Mouse (Mus musculus) liver, embryonic 16.5 days (tissue): ENCODE measurements around the gene Cradd. TPM values are rescaled to one million over a fixed set of nuclear protein-coding genes. Genes with fewer than 3 reads are reported as not detected.
A peak's percentile ranks its signal among the peaks of the same experiment; 100 is the strongest.

ENCODE experiments used
- ATAC-seq: fragments of 200-750 bp; cut with Nextera tagmentation; 2 replicates; pipeline ENCODE4 v1.8.0; 2017; ENCODE audit warnings: low read depth, mild to moderate bottlenecking, moderate number of reproducible peaks, moderate library complexity
- H3K27ac ChIP-seq: fragments of 300-500 bp; sonication (generic); 2 replicates; pipeline ENCODE4 v1.5.1; 2014; ENCODE audit warnings: mild to moderate bottlenecking, low read length
- H3K27me3 ChIP-seq: fragments of 300-500 bp; sonication (generic); 2 replicates; pipeline ENCODE4 v1.6.1; 2014; ENCODE audit warnings: low read depth, low read length, mixed read lengths; ENCODE audit not compliant: control insufficient read depth, insufficient read depth
- H3K36me3 ChIP-seq: fragments of 300-500 bp; sonication (generic); 2 replicates; pipeline ENCODE4 v1.6.1; 2014; ENCODE audit warnings: mild to moderate bottlenecking; ENCODE audit not compliant: control insufficient read depth, insufficient read depth
- H3K4me1 ChIP-seq: fragments of 300-500 bp; sonication (generic); 2 replicates; pipeline ENCODE4 v1.6.1; 2014; ENCODE audit warnings: low read depth, low read length, mixed read lengths; ENCODE audit not compliant: control insufficient read depth
- H3K4me2 ChIP-seq: fragments of 300-500 bp; sonication (generic); 2 replicates; pipeline ENCODE4 v1.6.1; 2014; ENCODE audit warnings: low read depth, low read length, mixed read lengths
- H3K4me3 ChIP-seq: fragments of 300-500 bp; sonication (generic); 2 replicates; pipeline ENCODE4 v1.5.1; 2014; ENCODE audit warnings: low read depth, mild to moderate bottlenecking, low read length
- H3K9ac ChIP-seq: fragments of 300-500 bp; sonication (generic); 2 replicates; pipeline ENCODE4 v1.6.1; 2014; ENCODE audit warnings: low read depth, low read length
- H3K9me3 ChIP-seq: fragments of 300-500 bp; sonication (generic); replicated peaks from 2 replicates; pipeline ENCODE4 v1.6.1; 2016; ENCODE audit warnings: low read length; ENCODE audit not compliant: control insufficient read depth
- WGBS: fragments of 180-500 bp; shearing (Covaris S2); extraction: QIAGEN DNeasy Blood & Tissue Kit; methylation state at CpG from one replicate; pipeline ENCODE4 v1.1.7; 2014; ENCODE audit not compliant: insufficient replicate concordance; 5-methylcytosine and 5-hydroxymethylcytosine counted together
- polyA plus RNA-seq: library from polyadenylated mRNA; unstranded; fragments of >200 nt; fragmentation: Nextera tagmentation; extraction: Ambion mirVana; gene quantifications from 2 replicates; pipeline ENCODE4 v1.2.1, GENCODE M21; 2015

The Cradd gene
- polyA plus RNA-seq, 1 experiment from 2014 or later: 4.4 TPM

- Histone ChIP-seq H3K27ac (no peak overlapping the region), H3K9me3 (no peaks in the 10 kb centered on the region), H3K9ac (no peak overlapping the region), H3K36me3 (no peaks in the 10 kb centered on the region), H3K4me2 (no peak overlapping the region), H3K4me3 (no peak overlapping the region), H3K27me3 (no peaks in the 10 kb centered on the region), H3K4me1 (no peaks in the 10 kb centered on the region)
- no peak for ATAC-seq
- 78% methylated on average over 9 of the region's 9 CpGs for WGBS
These were observed 102.0 kb downstream of the Cradd start for GRCm38 (mm10) chr10:95221914-95222313.

- no peak overlapping the region for H3K4me3 ChIP-seq
- H3K9me3 ChIP-seq: no peaks in the 10 kb centered on the region
- H3K27ac ChIP-seq: no peak overlapping the region
- H3K9ac ChIP-seq: no peak overlapping the region
- WGBS: 57% methylated on average over 3 of the region's 3 CpGs
- no peaks in the 10 kb centered on the region for H3K36me3 ChIP-seq
- ATAC-seq: no peak
- H3K27me3 ChIP-seq: no peaks in the 10 kb centered on the region
- H3K4me2 ChIP-seq: no peak overlapping the region
- H3K4me1 ChIP-seq: no peaks in the 10 kb centered on the region
These were observed 103.4 kb downstream of the Cradd start for GRCm38 (mm10) chr10:95220536-95220935.

- no peak for ATAC-seq
- Histone ChIP-seq H3K4me1 (no peaks in the 10 kb centered on the region), H3K9ac (no peak overlapping the region), H3K4me3 (no peak overlapping the region), H3K4me2 (no peak overlapping the region), H3K36me3 (no peaks in the 10 kb centered on the region), H3K27ac (no peak overlapping the region), H3K27me3 (no peaks in the 10 kb centered on the region), H3K9me3 (no peaks in the 10 kb centered on the region)
- 75% methylated on average over 9 of the region's 9 CpGs for WGBS
These were observed 105.3 kb downstream of the Cradd start for GRCm38 (mm10) chr10:95218683-95219060.

GRCm38 (mm10) chr10:95217956-95218682 lies 105.8 kb downstream of the Cradd start:
- no peak overlapping the region for H3K9ac ChIP-seq
- no peaks in the 10 kb centered on the region for H3K4me1 ChIP-seq
- H3K9me3 ChIP-seq: no peaks in the 10 kb centered on the region
- H3K36me3 ChIP-seq: no peaks in the 10 kb centered on the region
- no peak overlapping the region for H3K4me3 ChIP-seq
- WGBS: 50% methylated on average over 18 of the region's 18 CpGs
- H3K4me2 ChIP-seq: no peak overlapping the region
- H3K27ac ChIP-seq: no peak overlapping the region
- ATAC-seq: no peak
- no peaks in the 10 kb centered on the region for H3K27me3 ChIP-seq

GRCm38 (mm10) chr10:95215324-95215723 lies 108.6 kb downstream of the Cradd start:
- H3K4me2 ChIP-seq: no peak overlapping the region
- no peak for ATAC-seq
- WGBS: 82% methylated on average over 15 of the region's 15 CpGs

GRCm38 (mm10) chr10:95213820-95214219 lies 110.1 kb downstream of the Cradd start:
- no peaks in the 10 kb centered on the region for H3K9me3 ChIP-seq
- H3K4me1 ChIP-seq: no peaks in the 10 kb centered on the region
- no peak overlapping the region for H3K4me2 ChIP-seq
- no peak overlapping the region for H3K4me3 ChIP-seq
- whole genome bisulfite sequencing: 50% methylated on average over 9 of the region's 9 CpGs
- H3K9ac ChIP-seq: no peak overlapping the region
- no peak for ATAC-seq
- no peak overlapping the region for H3K27ac ChIP-seq
- H3K27me3 ChIP-seq: no peaks in the 10 kb centered on the region
- no peaks in the 10 kb centered on the region for H3K36me3 ChIP-seq

More at GRCm38 (mm10) chr10:95215324-95215723, 108.6 kb downstream of the Cradd start:
- Histone ChIP-seq H3K27ac (no peak overlapping the region), H3K9me3 (no peaks in the 10 kb centered on the region), H3K9ac (no peak overlapping the region), H3K27me3 (no peaks in the 10 kb centered on the region), H3K36me3 (no peaks in the 10 kb centered on the region), H3K4me3 (no peak overlapping the region), H3K4me1 (no peaks in the 10 kb centered on the region)

GRCm38 (mm10) chr10:95213311-95213710 lies 110.6 kb downstream of the Cradd start:
- Histone ChIP-seq H3K4me2 (no peak overlapping the region), H3K9ac (no peak overlapping the region), H3K4me1 (no peaks in the 10 kb centered on the region), H3K27ac (no peak overlapping the region), H3K27me3 (no peaks in the 10 kb centered on the region), H3K9me3 (no peaks in the 10 kb centered on the region), H3K4me3 (no peak overlapping the region), H3K36me3 (no peaks in the 10 kb centered on the region)
- WGBS: 60% methylated on average over 8 of the region's 8 CpGs
- no peak for ATAC-seq

- WGBS: 74% methylated on average over 8 of the region's 8 CpGs
- Histone ChIP-seq H3K9ac (no peak overlapping the region), H3K9me3 (no peaks in the 10 kb centered on the region), H3K27me3 (no peaks in the 10 kb centered on the region), H3K36me3 (no peaks in the 10 kb centered on the region), H3K4me1 (no peaks in the 10 kb centered on the region), H3K4me2 (no peak overlapping the region), H3K4me3 (no peak overlapping the region), H3K27ac (no peak overlapping the region)
- ATAC-seq: no peak
These were observed 112.3 kb downstream of the Cradd start for GRCm38 (mm10) chr10:95211660-95212059.

GRCm38 (mm10) chr10:95210664-95211372 lies 113.1 kb downstream of the Cradd start:
- WGBS: 50% methylated on average over 7 of the region's 7 CpGs
- no peaks in the 10 kb centered on the region for H3K9me3 ChIP-seq
- H3K27ac ChIP-seq: no peak overlapping the region
- H3K27me3 ChIP-seq: no peaks in the 10 kb centered on the region
- H3K4me1 ChIP-seq: no peaks in the 10 kb centered on the region
- H3K4me2 ChIP-seq: no peak overlapping the region
- H3K4me3 ChIP-seq: no peak overlapping the region
- H3K36me3 ChIP-seq: no peaks in the 10 kb centered on the region
- peak; percentile 58; the same call in 1 of the 2 replicates for ATAC-seq
- H3K9ac ChIP-seq: no peak overlapping the region
